Mouse (Mus musculus) thymus, adult 2 months (tissue): Measurements from ENCODE around the gene Fibp. TPM values are rescaled to one million over a fixed set of nuclear protein-coding genes. Genes with fewer than 3 reads are reported as not detected.

Experiments used
- DNase-seq: peaks from one replicate; pipeline ENCODE4 v3.0.0; 2021
- H3K27ac ChIP-seq: fragments of 200-500 bp; 2 replicates; pipeline ENCODE4 v1.5.1; 2012; ENCODE audit warnings: low read length, control low read depth; ENCODE audit not compliant: control insufficient read depth, insufficient read depth
- H3K27me3 ChIP-seq: fragments of 200-500 bp; 2 replicates; pipeline ENCODE4 v1.6.1; 2012; ENCODE audit warnings: mild to moderate bottlenecking, low read length, moderate library complexity, mixed read lengths; ENCODE audit not compliant: control insufficient read depth, insufficient read depth
- H3K36me3 ChIP-seq: fragments of 200-500 bp; 2 replicates; pipeline ENCODE4 v1.6.1; 2012; ENCODE audit warnings: mild to moderate bottlenecking, low read length, moderate library complexity; ENCODE audit not compliant: control insufficient read depth, insufficient read depth
- H3K4me1 ChIP-seq: fragments of 200-500 bp; replicated peaks from 2 replicates; pipeline ENCODE4 v1.6.1; 2012; ENCODE audit warnings: low read length; ENCODE audit not compliant: control insufficient read depth, insufficient read depth
- H3K4me3 ChIP-seq: fragments of 200-500 bp; 2 replicates; pipeline ENCODE4 v1.5.1; 2012; ENCODE audit warnings: mild to moderate bottlenecking, low read length, control low read depth, moderate library complexity; ENCODE audit not compliant: control insufficient read depth, insufficient read depth
- CTCF ChIP-seq: fragments of 200-500 bp; IDR thresholded peaks from 2 replicates; pipeline ENCODE4 v1.5.1; 2012; ENCODE audit warnings: mild to moderate bottlenecking, control low read depth, low read length, moderate library complexity, borderline replicate concordance; ENCODE audit not compliant: control insufficient read depth, poor library complexity, insufficient read depth; ENCODE audit errors: extremely low read depth
- POLR2A ChIP-seq: fragments of 200-500 bp; IDR thresholded peaks from 2 replicates; pipeline ENCODE4 v1.6.1; 2012; ENCODE audit warnings: mild to moderate bottlenecking, low read length, control low read depth, moderate library complexity; ENCODE audit not compliant: control insufficient read depth, poor library complexity, insufficient read depth; ENCODE audit errors: extremely low read depth
- WGBS: fragments of 180-500 bp; shearing (Covaris S2); methylation state at CpG from one replicate; pipeline ENCODE4 v1.1.7; 2018; 5-methylcytosine and 5-hydroxymethylcytosine counted together
- polyA plus RNA-seq: library from polyadenylated mRNA; depleted of rRNA; stranded (reverse); fragments of >200 nt; gene quantifications from 2 replicates; pipeline ENCODE4 v1.2.3, GENCODE M21; 2012

Gene Fibp
- polyA plus RNA-seq, 1 experiment, result 157 TPM

DNA sequence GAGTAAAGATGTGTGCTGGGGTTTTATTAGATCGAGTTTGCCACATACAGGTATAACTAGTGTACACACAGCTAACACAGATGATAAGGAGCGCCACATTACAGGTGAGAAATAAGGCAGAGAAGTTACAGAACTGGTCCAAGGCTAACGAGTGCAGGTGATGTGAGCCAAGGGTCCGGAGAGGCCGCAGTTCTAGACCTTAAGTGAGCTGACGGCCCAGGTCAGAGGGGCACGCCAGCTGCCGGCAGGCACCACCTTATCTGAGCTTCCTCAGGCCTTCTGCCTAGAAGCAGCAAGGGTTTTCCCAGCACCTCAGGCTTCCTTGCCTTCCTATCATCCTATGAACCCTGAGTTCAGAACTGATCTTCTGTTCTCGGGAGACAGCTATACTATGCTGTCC lies 40.8 kb upstream of the Fibp start:
- 96% methylated on average over 9 of the region's 9 CpGs for WGBS
- H3K27me3 ChIP-seq, result no peaks in the 10 kb centered on the region
- H3K36me3 ChIP-seq, result peaks cover 11% of the 10 kb centered on the region; the same call in 1 of the 2 replicates
- no peak for DNase-seq
- H3K4me3 ChIP-seq, result no peak overlapping the region
- TF ChIP-seq CTCF, result no peak
- no peak for TF ChIP-seq POLR2A
- H3K27ac ChIP-seq, result no peak overlapping the region
- H3K4me1 ChIP-seq, result peaks cover 18% of the 10 kb centered on the region

DNA sequence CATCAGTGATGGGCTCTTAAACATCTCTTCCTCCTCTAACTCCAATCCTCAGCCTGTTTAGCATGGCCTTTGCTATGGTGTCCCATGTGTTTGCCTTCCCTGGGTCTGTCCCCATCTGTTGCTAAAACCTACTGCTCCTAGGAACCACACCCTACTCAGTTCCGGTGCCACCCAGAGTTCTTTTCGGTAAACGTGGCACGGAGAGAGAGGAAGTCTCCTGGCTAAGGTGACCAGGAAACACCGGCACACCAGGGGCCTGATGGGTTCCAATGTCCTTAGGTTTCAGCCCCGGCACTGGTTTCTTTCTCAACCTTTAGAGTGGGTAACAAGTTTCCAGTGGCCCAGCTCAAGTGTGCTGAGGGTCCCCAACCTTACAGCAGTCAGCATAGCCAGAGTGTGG lies 39.8 kb upstream of the Fibp start:
- H3K27me3 ChIP-seq, result no peaks in the 10 kb centered on the region
- H3K36me3 ChIP-seq, result peaks cover 11% of the 10 kb centered on the region; the same call in 1 of the 2 replicates
- no peak for DNase-seq

DNA sequence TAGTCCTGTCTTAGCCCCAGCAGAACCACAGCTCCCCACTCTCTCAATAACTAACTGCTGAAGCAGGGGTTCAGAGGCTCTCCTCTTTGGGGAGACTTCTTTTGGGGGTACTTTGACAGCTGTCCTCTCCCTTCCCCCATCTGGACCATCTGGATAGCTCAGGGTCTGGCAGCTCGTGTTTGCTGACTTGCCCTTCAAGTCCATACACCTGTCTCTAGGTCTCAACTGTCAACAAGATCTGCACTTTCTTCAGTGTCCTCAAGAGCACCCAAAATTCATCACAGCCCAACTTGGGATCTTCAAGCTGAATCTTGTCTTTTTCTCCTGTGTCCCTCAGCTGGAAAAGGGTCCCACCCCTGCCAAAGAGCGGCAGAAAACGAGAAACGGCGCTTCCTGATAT lies 38.6 kb upstream of the Fibp start:
- Histone ChIP-seq H3K4me1 (peaks cover 29% of the 10 kb centered on the region), H3K27ac (no peak overlapping the region), H3K4me3 (no peak overlapping the region), H3K36me3 (peaks cover 15% of the 10 kb centered on the region; the same call in 1 of the 2 replicates), H3K27me3 (no peaks in the 10 kb centered on the region)
- no peak for DNase-seq
- TF ChIP-seq POLR2A, result no peak
- 82% methylated on average over 5 of the region's 5 CpGs for WGBS

More for the DNA sequence above, 39.8 kb upstream of the Fibp start:
- H3K27ac ChIP-seq, result no peak overlapping the region
- WGBS, result 95% methylated on average over 6 of the region's 6 CpGs
- H3K4me1 ChIP-seq, result peaks cover 18% of the 10 kb centered on the region
- H3K4me3 ChIP-seq, result no peak overlapping the region
- TF ChIP-seq POLR2A (no peak), CTCF (no peak)

GRCm38 (mm10) chr19:5422267-5422666 lies 38.1 kb upstream of the Fibp start:
- peaks cover 32% of the 10 kb centered on the region for H3K4me1 ChIP-seq

GRCm38 (mm10) chr19:5422895-5423443 lies 37.4 kb upstream of the Fibp start:
- 93% methylated on average over 9 of the region's 9 CpGs for WGBS
- Histone ChIP-seq H3K27me3 (no peaks in the 10 kb centered on the region), H3K4me3 (no peak overlapping the region), H3K4me1 (peaks cover 32% of the 10 kb centered on the region), H3K27ac (no peak overlapping the region), H3K36me3 (0 out of 2 replicates have a peak, but pooled peaks cover 11% of the 10 kb centered on the region)
- no peak for DNase-seq
- TF ChIP-seq CTCF, result no peak
- TF ChIP-seq POLR2A, result no peak

More at GRCm38 (mm10) chr19:5422267-5422666, 38.1 kb upstream of the Fibp start:
- Histone ChIP-seq H3K27me3 (no peaks in the 10 kb centered on the region), H3K27ac (no peak overlapping the region), H3K36me3 (peaks cover 18% of the 10 kb centered on the region; the same call in 1 of the 2 replicates), H3K4me3 (no peak overlapping the region)
- 91% methylated on average over 10 of the region's 10 CpGs for WGBS
- DNase-seq, result no peak
- no peak for TF ChIP-seq CTCF
- no peak for TF ChIP-seq POLR2A

GRCm38 (mm10) chr19:5423561-5423960 lies 36.9 kb upstream of the Fibp start:
- TF ChIP-seq POLR2A (no peak), CTCF (no peak)
- Histone ChIP-seq H3K27ac (no peak overlapping the region), H3K4me1 (peaks cover 32% of the 10 kb centered on the region), H3K4me3 (peak overlapping the region; percentile 63), H3K27me3 (no peaks in the 10 kb centered on the region), H3K36me3 (0 out of 2 replicates have a peak, but pooled peaks cover 8% of the 10 kb centered on the region)
- WGBS, result 60% methylated on average over 12 of the region's 12 CpGs
- no peak for DNase-seq

DNA sequence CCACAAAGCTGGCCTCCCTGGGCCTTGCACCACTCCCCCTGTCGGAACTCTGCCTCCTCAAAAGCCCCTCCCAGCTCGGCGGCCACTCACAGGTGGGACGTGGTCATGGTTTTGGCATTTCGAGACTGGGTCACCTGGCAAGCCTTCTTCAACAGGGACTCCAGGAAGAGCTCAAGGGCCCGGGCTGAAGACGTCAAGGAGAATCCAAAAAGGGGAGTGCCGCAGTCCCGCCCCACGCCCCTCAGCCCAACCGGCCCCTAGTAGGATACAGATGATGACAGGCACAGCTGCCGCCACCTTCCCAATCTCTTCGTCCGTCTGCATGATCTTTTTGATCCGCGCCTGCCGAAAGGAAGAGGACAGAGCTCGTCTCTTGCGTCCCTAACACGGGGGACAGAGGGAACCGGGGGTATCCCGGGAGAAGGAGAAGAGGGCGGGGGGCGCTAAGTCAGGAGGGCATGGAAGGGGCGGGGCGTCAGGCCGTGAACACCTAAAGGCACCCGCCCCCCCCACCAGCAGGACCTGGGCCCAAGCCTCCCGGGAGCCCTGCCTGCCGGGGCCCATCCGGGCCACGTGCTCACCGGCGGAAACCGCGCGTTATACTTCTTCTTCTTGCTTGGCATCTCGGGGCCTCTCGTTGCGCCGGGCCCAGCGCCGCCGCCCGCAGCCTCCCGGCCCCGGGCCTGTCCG lies 36.2 kb upstream of the Fibp start:
- DNase-seq, result peak; percentile 77
- no peak for TF ChIP-seq CTCF
- TF ChIP-seq POLR2A, result no peak
- H3K27me3 ChIP-seq, result no peaks in the 10 kb centered on the region
- H3K4me1 ChIP-seq, result peaks cover 32% of the 10 kb centered on the region
- H3K4me3 ChIP-seq, result peak overlapping the region; percentile 63
- under 1% methylated on average over 41 of the region's 48 CpGs for WGBS
- H3K36me3 ChIP-seq, result 0 out of 2 replicates have a peak, but pooled peaks cover 8% of the 10 kb centered on the region
- H3K27ac ChIP-seq, result peak overlapping the region; percentile 31; the same call in 1 of the 2 replicates
